Mouse (Mus musculus): ENCODE measurements at regions not wholly inside any gene's neighbourhood (a gene's known extent, or its start where the extent isn't known, plus 50 kb on each side); places are given as distances from the start of the nearest gene placed in this dataset.

DNA sequence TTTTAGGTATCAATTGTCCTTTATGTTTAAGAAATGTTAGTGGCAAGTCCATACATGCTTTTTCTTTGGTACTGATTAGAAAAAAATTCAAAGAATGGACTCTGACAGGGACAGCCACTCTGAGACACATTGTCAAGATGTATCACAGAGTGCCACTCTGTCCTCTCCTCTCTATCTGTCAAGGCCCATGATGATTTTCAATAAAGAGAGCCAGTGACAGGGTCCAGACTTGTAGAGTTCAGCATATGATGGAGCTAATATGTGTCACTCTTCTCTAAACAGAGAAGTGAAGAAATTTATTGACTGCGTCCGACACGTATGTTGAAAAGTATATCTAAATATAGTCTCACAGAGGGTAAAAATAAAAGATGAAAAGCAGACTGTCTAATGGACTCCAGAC, 672.2 kb upstream of the 4930452B06Rik start:
- DNase-seq, result no peak

DNA sequence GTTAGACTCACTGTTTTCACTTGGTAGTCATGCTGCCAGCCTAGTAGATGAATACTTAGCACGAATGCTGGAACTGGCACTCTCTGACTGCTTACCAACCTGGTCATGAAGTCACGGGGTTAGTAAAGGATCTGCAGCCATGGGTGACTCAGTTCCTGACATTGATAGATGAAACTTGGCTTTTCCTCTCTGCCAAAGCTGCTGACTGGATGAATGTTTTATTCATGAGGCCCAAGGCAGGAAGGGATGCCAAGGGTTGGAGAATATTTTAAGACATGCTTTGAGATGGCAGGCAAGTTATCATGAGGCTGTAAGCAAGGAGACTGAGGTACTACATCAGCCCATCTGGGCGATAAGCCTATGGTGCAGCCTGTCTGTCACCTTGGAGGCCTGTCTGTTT, 671.1 kb upstream of the 4930452B06Rik start:
- DNase-seq, result no peak

DNA sequence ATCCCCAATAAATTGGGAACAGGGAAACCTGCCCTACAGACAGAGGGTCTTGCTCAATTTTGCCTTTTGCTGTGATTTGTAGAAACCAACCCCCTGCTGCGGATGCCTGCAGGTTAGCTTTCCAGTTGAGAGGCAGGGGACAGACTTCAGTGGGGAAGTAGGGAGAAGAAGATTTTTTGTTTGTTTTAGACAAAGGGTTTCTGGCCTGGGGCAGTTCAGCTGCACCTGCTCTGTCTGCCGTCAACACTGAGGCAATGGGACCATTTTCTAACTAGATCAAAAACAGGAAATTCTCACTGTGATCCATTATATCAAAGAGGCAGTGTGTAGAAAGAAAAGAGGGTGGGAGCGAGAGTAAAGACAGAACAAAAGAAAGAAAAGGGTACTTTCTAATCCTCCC, 665.6 kb upstream of the 4930452B06Rik start:
- no peak for DNase-seq

DNA sequence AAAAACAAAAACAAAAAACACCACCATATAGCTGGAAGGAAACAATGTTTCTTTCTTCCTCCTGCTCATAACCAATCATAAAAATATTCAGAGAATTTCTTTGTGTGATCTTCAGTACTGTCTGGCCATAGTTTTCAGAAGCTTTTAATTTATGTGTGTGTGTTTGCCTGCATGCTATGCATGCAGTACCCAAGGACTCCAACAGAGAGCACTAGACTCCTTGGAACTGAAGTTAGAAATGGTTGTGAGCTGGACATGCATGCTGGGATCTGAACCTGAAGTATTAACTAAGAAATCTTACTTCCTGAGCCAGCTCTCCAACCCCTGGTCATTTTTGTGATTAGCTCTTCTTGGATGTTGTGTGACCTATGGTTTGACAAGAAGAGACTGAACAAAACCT, 664.7 kb upstream of the 4930452B06Rik start:
- DNase-seq, result no peak

DNA sequence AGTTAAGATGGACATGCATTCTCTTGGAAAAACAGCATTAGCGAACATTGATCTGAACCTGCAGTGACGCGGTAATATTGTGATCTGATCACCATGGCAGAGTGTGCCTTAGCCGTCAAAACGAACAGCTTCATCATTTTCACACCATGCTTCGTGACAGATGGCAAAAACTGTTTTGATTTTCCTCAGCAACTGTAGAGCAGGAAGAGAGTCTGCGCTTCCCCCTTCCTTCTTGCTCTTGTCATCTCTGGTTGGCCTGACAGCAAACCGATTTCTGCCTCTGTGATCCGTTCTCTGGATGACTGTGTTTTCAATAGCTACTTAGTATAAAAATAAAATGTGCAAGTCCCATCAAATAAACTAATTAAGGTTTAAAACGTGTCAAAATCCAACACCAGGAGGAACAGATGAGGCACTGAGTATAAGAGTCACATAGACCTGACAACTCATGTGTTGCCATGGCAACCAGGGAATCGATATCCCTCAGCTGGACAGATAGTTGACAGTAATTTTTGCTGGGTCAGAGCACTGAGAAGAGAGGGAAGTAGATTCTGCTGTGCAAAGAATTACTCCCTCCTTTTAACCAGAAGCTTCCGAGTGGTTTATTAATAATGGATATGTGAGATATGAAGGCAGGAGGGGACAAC, 663.9 kb upstream of the 4930452B06Rik start:
- DNase-seq, result peak; percentile 37

DNA sequence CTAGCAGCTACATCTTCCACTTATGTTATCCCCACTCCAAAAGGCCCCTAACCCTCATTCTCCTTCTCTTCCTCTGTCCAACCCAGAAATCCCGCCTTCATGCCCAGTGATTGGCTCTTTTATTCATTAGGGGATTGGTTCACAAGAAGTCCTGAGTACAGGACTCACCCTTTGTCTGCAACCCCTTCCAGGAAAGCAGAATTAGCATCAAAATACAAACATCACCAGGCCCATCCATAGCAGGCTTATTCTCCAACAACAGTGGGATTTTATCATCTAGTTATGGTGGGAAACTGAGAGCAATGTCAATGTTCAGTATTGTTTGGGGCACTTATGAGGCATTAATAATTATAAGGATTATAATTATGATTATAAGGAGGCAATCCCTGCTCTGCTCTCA, 661.3 kb upstream of the 4930452B06Rik start:
- DNase-seq, result no peak

DNA sequence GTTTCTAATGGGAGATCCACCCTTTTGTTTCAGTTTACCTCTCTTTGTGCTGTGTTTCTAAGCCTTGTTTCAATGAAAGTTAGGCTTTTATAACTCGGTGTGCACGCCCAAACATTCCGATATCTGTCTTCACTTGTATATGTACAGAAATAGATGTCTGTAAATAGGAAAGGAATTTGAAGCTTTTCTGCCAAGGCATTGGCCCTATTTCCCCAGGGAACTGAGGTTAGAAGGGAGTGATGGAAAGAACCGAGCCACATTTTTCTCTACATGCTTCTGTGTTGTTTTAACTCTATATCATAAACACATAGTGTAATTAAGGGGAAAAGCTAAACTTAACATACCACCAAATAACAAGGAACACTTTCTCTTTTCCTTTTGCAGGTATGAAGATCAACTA, 653.8 kb upstream of the 4930452B06Rik start:
- DNase-seq, result no peak

DNA sequence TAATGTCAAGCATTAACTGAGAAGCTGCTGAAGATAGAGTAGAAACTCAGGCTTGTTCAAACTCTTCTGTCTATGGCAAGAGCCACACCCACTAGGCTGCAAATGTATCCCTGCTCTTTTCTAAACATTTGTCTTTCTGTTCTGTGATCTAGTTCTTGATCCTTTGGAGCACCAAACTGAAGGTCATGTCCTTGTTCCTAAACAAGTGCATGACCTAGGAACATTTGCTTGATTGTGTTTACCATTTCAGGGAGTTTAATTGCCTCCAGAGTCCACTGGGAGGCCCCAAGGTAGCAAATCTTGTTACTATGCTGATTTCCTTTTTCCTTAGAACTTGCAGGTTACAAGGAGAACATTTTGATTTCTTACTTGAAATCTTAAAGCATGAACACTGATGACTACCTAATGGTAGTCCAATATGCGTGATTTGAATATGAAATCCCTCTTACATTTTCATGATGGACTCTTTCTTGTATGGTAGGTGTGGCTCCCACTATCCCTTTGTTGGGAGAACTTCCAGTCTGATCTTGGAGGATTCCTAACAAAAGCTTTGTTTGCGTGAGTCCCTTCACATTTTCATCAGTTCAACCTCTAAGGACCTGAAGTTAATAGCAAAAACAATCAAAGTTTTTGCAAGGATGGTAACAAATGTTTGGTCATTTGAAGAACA, 652.9 kb upstream of the 4930452B06Rik start:
- no peak for DNase-seq

DNA sequence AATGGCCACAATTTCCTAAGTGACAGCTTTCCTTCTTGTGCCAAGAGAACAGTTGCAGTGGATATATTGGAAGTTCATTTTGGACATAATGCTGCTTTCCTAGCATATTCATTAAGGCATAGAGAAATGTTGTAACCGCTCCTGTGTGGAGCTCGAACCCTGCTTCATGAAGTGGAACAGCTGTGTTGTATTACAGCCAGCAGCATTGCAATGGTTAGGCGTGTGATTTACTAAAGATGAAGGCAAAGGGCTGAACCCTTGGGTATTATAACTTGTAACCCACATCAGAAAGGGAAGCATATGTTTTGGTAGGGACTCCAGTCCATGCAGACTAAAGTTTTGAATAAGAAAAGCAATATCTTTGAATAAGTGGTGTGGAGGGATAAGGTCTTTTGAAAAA, 649.2 kb upstream of the 4930452B06Rik start:
- DNase-seq, result no peak

DNA sequence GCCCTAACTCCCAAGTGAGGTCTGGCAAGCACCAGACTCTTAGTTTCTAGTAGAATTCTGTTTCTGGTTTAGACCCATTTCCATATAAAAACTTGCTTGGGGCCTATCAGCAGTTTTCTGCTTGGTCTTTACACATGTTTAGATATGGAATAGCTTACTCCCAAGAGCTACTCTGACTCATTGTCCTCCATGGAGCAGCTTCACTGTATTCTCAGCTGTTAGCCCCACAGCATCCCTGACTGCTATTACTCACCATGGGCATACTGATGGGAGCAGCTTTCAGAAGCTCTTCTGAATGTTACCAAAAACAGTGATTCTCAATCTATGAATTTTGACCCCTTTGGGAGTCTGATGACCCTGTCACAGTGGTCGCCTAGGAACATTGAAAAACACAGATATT, 630.1 kb upstream of the 4930452B06Rik start:
- DNase-seq, result no peak

DNA sequence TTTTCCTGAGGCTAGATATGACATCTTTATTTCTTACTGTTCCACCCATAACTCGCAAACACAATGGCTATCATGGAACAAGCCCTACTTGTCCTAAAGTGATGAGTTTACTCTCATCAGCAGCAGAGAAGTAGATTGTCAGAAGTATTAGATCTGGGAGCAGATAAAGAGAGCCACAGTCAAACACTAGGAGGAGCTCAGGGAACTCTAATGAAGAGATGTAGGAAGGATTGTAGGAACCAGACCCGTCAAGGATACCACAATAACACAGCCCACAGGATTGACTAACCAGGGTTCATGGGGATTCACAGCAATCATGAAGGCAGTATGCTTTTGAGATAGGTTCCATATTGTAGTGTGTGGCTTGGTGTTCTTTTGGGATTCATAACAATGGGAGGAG, 628.5 kb upstream of the 4930452B06Rik start:
- DNase-seq, result no peak

DNA sequence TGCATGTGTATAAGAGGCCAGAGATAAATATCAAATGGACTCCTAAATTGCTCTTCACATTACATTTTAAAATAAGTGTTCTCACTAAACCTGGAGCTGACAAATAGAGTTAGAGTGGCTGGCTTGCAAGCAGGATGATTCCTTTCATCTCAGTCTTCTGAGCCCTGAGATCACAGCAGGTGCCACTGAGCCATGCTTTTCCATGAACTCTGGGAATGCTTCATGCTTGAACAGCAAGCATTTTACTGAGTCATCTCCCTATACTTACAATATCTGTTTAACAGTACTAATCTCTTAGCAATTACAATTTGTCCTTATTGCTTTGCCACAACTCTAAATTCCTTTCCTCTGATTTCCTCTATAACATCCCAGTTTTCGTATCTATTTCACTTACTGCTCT, 622.1 kb upstream of the 4930452B06Rik start:
- DNase-seq, result no peak

DNA sequence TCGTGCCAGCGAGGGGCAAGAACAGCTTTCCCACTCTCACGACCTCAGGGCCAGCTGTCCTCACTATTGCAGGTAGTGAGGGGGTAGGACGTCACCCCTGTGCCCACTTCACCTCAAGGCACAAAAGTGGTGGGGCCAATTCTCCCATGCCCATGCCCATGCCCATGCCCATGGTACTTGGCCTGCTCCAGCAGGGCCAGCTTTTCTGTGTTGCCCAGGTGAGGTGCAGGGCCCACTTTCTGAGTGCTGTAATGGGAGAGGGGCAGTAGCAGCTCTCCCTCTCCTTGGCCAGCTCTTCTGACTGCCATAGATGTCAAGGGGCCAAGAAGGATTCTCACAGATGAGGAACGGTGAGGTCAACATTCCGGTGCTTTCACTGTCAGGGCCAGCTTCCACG, 619.6 kb upstream of the 4930452B06Rik start:
- DNase-seq, result no peak

DNA sequence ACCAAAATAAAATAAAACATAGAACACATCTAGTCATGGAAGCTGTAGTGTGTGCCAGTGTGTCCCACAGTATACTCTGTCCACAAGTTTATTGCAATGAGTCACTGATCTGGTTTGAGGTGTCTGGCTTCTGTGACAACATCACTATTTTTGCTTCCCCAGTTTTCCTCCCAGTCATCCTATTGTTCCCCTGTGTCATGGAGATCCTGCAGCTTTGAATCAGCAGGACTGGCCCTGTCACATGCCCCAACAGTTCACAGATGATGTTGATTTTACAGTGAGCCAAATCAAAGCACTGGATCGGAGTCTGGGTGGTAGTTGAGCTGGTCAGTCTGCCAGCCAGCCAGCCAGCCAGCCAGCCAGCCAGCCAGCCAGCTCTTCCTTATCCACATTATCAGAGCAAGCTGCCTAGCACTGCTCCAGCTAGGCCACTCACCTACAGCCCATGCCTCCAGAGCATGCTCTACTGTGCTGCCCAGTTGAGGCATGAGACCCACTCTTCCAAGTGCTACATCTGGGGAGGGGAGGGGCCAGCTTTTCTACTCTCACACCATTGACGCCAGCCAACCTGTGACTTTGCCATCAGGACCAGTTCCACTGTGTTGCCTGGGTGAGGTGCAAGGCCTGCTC, 619.1 kb upstream of the 4930452B06Rik start:
- no peak for DNase-seq

DNA sequence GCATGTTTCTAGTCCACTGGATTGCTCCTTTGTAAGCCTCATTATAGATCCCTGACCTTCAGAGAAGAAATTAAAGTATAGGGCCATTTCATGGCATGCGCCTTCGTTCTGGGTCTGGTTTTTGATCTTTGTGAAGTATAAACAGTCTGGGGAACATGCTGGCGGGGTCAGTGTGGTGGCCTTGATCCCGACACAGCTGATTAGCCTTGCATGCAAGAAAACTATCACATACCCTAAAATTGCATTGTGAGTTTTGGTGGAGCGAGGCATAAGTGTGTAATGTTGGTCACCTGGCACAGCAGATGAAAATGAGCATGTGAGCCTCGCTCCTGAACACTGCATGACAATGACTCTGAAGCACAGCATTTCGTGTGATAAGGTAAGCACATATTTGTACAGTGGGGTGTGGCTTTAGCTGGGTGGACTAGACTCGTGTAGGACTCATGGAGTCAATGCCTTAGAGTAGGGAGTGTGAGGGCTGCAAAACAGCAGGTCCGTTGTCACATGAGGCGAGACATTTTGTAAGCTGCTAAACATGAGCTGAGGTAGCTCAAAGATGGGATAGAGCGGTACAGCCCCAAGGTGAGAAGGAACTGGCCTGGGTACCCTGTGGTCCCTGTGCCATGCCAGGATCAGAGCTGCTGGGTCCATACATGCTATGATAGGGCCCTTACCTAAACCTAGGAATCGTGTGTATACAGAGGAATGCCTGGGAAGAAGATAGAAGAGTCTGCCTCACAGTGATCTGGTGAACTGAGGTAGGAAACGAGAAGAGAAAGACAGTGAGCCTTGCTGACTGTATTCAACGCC, 601.4 kb upstream of the 4930452B06Rik start:
- DNase-seq, result no peak

DNA sequence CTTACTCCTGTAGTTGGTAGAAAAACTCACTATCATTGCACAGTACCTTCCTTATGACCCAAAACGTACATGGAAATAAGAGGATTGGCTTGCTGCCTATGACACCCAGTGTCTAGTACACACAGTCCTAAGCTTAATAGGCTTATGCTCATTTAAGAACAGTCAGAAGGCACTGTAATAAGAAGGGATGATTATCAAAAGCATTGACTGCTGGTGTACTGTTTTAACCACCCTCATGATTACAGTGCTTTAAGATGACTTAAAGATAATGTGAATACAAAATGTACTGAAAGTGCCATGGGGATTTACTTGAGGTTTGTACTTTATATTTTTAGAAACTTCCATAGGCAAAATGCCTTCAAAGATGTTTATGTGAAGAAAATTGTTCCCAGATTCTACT, 586.0 kb upstream of the 4930452B06Rik start:
- DNase-seq, result no peak

DNA sequence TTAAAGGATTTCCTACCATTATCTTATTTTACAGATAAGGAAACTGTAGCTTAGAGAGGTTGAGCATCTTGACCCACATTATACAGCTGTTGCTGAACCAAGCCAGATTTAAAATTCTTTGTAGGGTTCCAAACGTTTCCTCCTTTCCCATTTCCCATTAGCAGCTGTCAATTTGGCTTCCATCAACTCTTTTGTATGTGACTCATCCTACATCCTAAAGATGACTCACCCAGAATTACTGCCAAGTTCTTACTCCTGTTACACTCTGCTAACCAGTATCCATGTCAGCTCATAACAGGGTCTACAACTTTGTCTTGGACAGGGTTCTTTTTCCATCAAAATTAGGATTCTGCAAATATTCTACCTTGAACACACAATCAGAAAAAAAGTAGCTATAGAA, 579.2 kb upstream of the 4930452B06Rik start:
- DNase-seq, result no peak

DNA sequence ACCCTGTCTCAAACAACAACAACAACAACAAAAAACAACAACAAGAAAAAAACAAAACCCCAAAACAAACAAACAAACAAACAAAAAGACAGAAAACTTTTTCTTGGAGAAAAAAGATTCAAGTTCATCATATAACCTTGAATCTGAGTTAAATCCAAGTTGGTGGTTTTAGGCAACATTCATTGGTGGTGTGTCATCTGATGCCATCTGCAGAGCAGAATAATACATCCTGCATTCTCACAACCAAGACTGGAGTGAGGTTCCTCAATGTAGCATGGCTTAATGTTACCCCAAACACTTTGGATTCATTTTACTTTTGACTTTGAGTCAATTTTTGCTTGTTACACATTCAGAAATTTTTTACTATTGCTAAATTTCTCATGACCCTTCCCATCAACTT, 577.3 kb upstream of the 4930452B06Rik start:
- DNase-seq, result no peak

DNA sequence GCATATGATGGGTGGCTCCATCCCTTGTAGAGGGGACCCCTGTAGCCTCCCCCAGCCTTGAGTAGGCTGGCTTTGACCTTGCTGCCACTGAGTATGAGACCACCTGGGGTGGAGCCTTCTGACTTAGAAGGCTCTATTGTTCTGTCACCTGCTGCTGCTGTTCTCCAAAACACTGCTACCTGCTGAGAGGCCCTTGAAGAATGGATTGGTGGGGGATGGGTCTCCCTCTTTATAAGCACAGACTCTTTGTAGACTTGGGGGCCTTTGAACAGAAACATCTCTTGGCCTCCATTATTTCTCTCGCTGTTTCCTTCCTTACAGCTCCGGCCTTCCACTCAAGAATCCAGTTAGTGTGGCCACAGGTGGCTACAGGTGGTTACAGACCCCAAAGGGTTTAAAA, 576.1 kb upstream of the 4930452B06Rik start:
- no peak for DNase-seq

DNA sequence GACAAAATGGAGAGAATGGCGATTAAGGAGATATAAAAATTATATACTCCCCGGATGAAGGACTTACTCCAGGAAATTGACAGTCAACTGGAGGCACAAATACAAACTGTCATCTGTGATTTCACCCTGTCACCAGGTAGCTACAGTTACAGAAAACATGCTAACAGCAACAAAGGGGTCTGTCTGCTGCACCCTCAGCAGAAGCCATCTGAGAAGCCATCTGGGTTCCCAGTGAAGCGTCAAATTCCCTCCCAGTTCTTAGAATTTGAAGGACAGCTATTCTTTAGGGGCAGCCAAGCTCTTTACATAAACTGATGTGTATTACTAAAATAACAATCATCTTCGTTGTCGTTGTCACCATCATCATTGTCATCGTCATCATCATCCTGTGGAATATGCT, 561.6 kb upstream of the 4930452B06Rik start:
- no peak for DNase-seq

DNA sequence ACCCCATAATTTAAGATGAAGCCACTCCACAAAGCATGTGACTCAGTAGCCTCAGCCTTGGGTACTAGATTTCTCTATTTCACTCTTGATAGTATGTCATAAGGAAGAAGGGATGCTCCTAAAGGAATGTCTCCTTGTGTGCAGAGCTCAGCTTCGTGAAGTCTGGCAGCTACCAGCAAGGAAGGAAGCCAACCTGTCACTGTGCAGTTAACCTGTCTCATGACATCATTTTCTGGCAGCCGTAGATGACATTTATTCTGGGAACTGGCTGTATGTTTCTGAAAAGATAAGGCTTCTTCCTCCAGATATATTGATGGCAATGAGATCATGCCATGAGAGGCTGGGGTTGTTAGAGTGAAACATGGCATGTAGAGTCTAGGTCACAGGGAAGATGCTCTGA, 534.2 kb upstream of the 4930452B06Rik start:
- no peak for DNase-seq

DNA sequence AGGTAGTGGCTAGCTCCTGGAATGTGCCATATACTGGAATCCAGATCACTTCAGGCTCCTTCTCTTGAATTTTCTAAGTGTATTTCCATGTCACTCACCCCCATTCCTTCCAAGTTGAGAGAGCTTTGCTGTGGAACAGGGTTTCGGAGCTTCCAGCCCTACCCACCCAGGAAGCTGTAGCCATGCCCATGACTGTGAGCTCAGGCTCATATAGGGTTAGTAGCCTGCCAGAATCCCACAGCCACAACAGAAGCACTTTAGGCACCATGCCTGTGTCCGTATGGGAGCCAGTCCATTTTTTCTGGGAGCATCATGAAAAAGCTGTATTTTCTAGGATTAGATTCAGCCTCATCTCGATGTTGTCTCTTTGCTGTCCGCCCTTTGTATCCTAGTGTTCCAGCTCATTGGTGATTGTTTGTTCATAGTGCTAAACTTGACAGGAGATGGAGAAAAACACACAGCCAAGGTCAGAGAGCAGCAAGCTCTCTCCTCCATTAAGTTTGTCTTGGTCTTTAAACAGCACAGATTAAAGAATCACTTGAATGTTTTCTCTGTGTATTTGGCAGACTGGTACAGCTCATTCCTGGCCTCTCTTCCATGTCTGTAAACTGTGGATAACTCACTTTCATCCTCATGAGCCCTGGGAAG, 526.2 kb upstream of the 4930452B06Rik start:
- DNase-seq, result no peak

DNA sequence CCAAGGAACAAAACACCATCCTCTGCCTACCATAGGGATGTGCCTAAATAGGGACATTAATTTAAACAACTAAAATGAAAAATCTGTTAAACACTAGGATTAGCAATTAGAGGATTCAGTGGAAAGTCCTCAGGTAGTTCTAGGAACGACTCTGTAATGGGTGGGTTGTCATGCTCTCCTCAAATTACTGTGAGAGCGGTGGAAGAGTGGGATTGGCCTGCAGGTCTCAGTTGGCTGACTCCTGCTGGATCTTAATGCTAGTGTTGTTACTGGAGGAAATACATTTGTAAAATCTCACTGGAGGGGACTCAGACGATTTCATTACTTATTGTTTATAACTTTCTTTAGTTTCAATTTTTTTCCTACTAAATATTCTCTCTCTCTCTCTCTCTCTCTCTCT, 525.6 kb upstream of the 4930452B06Rik start:
- DNase-seq, result no peak

Data from embryo, embryonic 11 days (tissue).